Mouse (Mus musculus) erythroblast, embryonic 14.5 days (primary cell): ENCODE measurements around the gene Abhd11.

Experiments
- GATA1 ChIP-seq: IDR thresholded peaks from 2 replicates; pipeline ENCODE4 v1.6.1; 2012; ENCODE audit warnings: low read length, inconsistent platforms, mixed read lengths
- TAL1 ChIP-seq: IDR thresholded peaks from 3 replicates; pipeline ENCODE4 v1.6.1; 2012; ENCODE audit warnings: low read length, inconsistent platforms, mixed read lengths

DNA sequence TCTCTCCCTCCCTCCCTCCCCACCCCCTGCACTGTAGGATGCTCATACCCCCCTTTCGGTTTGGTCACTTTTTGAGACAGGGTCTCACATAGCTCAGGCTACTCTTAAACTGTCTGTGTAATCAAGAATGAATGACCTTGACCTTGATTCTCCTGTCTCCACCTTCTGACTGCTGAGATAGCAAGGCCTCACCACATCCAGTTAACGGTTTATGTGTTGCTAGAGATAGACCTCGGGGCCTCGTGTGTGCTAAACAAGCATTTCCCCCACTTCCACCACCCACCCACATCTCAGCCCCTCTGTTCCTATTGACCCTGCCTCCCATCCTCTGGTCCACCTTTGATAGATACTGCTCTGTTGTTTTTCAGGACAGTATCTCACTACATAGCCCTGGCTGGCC lies 31.1 kb upstream of the Abhd11 start:
- no peak for TF ChIP-seq GATA1
- no peak for TF ChIP-seq TAL1
